Mouse (Mus musculus) olfactory bulb, adult 2 months (tissue): ENCODE data around the gene Ldhal6b.

Source experiments
- CTCF ChIP-seq: fragments of 200-500 bp; IDR thresholded peaks from 2 replicates; pipeline ENCODE4 v1.5.1; 2012; ENCODE audit warnings: low read depth, mild to moderate bottlenecking, low read length, moderate library complexity; ENCODE audit not compliant: insufficient read depth
- POLR2A ChIP-seq: fragments of 200-500 bp; IDR thresholded peaks from 2 replicates; pipeline ENCODE4 v1.6.1; 2012; ENCODE audit warnings: mild to moderate bottlenecking, low read depth, low read length, moderate library complexity; ENCODE audit not compliant: insufficient read depth

DNA sequence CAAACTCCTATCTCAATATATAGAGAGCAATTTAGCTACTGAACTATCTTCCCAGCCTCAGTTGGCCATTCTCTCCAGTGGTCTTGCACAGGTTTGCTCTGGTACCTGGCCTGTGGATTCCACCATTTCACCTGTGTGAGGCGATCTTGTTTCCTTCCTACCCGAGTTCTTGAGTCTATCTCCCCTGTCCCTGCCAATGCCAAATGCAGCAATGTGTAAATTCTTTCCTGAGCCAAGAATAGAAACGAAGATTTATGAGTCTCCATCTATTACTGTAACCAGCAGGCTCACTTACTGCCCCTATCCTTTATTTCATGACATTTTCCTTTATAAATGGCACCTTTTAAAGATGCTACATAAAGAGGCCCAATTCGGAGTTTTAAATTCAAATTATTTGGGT is 47.5 kb downstream of the Ldhal6b start:
- TF ChIP-seq POLR2A (no peak), CTCF (no peak)
